Mouse (Mus musculus) olfactory bulb, adult 2 months (tissue): ENCODE data around the gene Slc35d1. TPM values are rescaled to one million over a fixed set of nuclear protein-coding genes. Genes with fewer than 3 reads are reported as not detected.

Source experiments
- H3K27ac ChIP-seq: fragments of 200-500 bp; 2 replicates; pipeline ENCODE4 v1.5.1; 2012; ENCODE audit warnings: low read depth, low read length; ENCODE audit not compliant: insufficient read depth
- H3K4me1 ChIP-seq: fragments of 200-500 bp; 2 replicates; pipeline ENCODE4 v1.6.1; 2012; ENCODE audit warnings: low read length; ENCODE audit not compliant: control insufficient read depth, insufficient read depth
- H3K4me3 ChIP-seq: fragments of 200-500 bp; 2 replicates; pipeline ENCODE4 v1.5.1; 2012; ENCODE audit warnings: mild to moderate bottlenecking, low read depth, low read length, moderate library complexity; ENCODE audit not compliant: insufficient read depth
- CTCF ChIP-seq: fragments of 200-500 bp; IDR thresholded peaks from 2 replicates; pipeline ENCODE4 v1.5.1; 2012; ENCODE audit warnings: low read depth, mild to moderate bottlenecking, low read length, moderate library complexity; ENCODE audit not compliant: insufficient read depth
- POLR2A ChIP-seq: fragments of 200-500 bp; IDR thresholded peaks from 2 replicates; pipeline ENCODE4 v1.6.1; 2012; ENCODE audit warnings: mild to moderate bottlenecking, low read depth, low read length, moderate library complexity; ENCODE audit not compliant: insufficient read depth
- WGBS: fragments of 180-500 bp; shearing (Covaris S2); methylation state at CpG from one replicate; pipeline ENCODE4 v1.1.7; 2018; 5-methylcytosine and 5-hydroxymethylcytosine counted together
- polyA plus RNA-seq: library from polyadenylated mRNA; stranded (reverse); fragments of >200 nt; gene quantifications from 2 replicates; pipeline ENCODE4 v1.2.4, GENCODE M21; 2012; ENCODE audit warnings: low replicate concordance; ENCODE audit not compliant: missing spikeins, insufficient read depth, insufficient read length

Slc35d1 gene
- polyA plus RNA-seq, 1 experiment = not detected

DNA sequence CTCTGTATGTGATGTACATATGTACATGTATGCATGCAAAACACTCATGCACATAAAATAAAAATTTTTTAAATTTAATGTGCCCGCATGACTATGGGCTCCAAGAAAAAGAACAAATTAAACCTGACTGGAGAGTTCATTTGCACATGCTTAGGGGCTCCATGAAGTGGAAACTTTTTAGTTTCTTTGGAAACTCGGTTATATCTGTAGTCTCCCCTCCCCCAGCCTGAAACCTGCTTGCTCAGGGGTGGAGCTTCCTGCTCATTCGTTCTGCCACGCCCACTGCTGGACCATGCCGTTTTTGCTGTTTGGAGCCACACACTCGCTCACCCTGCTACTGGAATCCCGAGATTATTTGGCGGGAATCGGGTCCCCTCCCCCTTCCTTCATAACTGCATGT is 7.9 kb upstream of the Slc35d1 start:
- Histone ChIP-seq H3K4me1 (no peaks in the 10 kb centered on the region; the same call in 1 of the 2 replicates), H3K4me3 (no peak overlapping the region), H3K27ac (no peak overlapping the region)
- 48% methylated on average over 9 of the region's 9 CpGs for WGBS
- no peak for TF ChIP-seq CTCF
- TF ChIP-seq POLR2A = no peak

DNA sequence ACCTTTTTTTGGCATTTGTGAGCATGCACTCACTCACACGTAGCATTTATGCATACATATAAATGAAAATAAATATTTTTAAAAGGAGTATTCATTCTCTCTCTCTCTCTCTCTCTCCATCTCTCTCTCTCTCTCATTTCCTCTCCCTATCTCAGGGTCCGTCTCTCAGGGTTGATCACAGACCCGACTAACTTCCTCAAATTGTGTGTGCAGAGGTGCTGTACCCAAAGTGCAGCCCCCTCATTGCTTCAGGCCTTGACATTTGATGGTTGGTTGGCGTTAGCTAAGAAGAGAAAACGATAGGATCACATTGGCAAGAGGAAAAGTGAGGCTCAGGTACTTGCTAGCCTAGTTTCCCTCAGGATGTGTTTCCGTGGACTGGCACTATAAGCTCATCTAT is 6.8 kb upstream of the Slc35d1 start:
- Histone ChIP-seq H3K27ac (no peak overlapping the region), H3K4me1 (no peaks in the 10 kb centered on the region; the same call in 1 of the 2 replicates), H3K4me3 (no peak overlapping the region)
- TF ChIP-seq POLR2A (no peak), CTCF (no peak)
- WGBS = 84% methylated on average over 6 of the region's 6 CpGs

DNA sequence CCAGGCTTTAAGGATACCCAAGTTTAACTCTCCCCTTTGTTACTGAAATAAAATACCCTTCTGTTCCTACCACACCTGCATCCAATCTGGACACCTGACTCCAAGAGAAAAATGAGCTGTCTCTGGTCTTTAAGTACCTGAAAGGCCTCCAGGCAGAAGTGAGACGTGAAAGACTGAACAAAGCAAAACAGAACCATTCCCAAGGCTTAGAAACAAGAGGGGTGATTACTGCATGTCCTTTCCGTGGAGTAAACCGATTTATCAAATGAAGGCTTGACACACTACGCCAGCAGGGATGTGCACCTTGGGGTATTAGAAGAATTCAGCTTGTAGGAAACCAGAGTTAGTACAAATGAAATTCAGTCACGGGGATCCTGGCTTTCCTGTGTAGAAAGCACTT is 4.0 kb upstream of the Slc35d1 start:
- TF ChIP-seq CTCF (no peak), POLR2A (no peak)
- Histone ChIP-seq H3K4me1 (no peaks in the 10 kb centered on the region; the same call in 1 of the 2 replicates), H3K27ac (no peak overlapping the region), H3K4me3 (no peak overlapping the region)
- 69% methylated on average over 5 of the region's 5 CpGs for WGBS

DNA sequence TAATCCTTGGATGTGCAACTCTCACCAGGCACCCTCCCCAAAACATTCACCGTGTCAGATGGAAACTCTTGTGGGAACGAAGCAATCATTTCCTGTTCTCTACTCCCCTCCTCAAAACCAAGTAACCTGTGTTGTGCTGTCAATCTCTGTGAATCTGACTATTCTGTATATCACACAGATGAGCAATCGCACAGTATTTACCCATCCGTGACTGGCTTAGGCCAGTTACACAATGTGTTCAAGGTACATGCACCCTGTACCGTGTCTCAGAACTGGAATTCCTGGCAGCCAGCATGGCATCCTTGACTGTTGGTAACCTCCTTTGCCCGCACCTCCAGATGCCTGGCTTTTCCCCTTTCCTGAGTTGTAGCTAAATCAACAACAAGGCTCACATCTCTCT is 1.1 kb upstream of the Slc35d1 start:
- Histone ChIP-seq H3K27ac (no peak overlapping the region), H3K4me3 (no peak overlapping the region), H3K4me1 (no peaks in the 10 kb centered on the region)
- WGBS = 86% methylated on average over 6 of the region's 6 CpGs
- TF ChIP-seq POLR2A (no peak), CTCF (no peak)

DNA sequence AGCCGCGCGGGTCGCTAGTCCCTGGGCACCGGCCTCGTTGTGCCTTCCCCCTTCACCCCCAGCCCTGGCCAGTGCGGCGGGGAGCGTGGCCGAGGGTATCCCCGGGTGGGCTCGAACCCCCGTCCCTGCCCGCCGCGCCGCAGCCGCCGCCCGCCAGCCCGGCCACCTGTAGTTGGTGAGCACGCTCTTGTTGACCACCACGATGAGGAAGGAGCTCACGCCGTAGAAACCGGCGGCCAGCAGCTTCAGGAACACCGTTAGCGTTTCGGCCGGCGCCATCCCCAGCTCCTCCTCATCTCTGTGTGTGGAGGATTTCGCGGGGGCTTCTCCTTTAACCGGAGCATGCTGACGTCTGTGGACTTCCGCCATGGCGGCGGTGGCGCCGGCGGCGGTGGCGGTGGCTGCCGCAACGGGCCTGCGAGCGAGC is 453 bp downstream of the Slc35d1 start:
- WGBS = 3% methylated on average over 48 of the region's 48 CpGs
- H3K4me3 ChIP-seq = peak overlapping the region; percentile 73
- no peaks in the 10 kb centered on the region for H3K4me1 ChIP-seq
- TF ChIP-seq POLR2A = peak; percentile 58; the same call in 1 of the 2 replicates
- no peak for TF ChIP-seq CTCF
- peak overlapping the region; percentile 81 for H3K27ac ChIP-seq

DNA sequence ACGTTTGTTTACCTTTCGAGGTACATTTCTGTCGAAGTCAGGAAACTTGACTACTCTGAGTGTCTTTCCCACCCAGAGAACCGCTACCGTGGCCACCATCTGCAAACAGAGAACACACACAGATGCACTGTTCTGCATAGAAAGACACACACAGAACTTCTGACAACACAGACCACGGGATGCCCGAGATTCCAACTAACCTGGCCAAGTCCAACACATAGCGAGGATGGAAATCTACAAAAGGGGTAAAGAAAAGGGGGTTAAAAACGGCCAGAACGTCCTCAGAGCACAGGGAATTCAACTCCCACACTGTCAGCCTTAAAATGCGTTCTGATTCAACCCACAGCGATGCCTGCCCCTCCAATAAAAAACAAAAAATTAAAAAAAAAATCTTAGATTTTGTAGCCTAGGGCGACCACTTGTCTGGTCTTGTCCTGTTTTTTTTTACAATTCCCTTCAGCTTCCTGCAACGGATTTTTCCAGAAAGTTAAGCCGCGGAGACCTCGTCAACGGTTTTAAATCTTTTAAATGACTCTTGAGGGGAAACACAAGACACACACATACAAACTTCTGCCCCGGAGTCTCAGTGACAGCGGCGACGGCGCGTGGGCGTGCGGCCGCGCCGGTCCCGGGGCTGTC is 986 bp downstream of the Slc35d1 start:
- TF ChIP-seq POLR2A (no peak), CTCF (no peak)
- Histone ChIP-seq H3K27ac (peak overlapping the region; percentile 81), H3K4me3 (peak overlapping the region; percentile 73), H3K4me1 (no peaks in the 10 kb centered on the region)
- WGBS = 1% methylated on average over 30 of the region's 30 CpGs

DNA sequence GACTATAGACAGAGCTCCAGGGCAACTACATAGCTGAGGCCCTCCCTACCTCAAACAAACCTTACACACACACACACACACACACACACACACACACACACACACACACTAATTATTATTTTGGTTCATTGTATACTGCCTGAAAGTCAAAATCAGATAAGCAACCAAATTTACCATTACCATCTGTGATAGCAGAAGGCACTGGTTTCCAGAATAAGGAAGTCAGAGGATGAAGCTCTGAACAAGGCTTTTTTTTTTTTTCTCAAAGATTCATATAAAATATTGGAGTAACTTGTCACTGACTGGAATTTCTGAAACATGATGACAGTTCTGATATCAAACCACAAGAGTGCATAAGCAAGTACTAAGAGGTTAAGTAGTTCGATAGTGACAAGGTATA is 6.4 kb downstream of the Slc35d1 start:
- WGBS = 97% methylated on average over 1 of the region's 1 CpGs
- H3K4me3 ChIP-seq = no peak overlapping the region
- no peak for TF ChIP-seq POLR2A
- no peak for TF ChIP-seq CTCF
- no peak overlapping the region for H3K27ac ChIP-seq
- H3K4me1 ChIP-seq = no peaks in the 10 kb centered on the region

DNA sequence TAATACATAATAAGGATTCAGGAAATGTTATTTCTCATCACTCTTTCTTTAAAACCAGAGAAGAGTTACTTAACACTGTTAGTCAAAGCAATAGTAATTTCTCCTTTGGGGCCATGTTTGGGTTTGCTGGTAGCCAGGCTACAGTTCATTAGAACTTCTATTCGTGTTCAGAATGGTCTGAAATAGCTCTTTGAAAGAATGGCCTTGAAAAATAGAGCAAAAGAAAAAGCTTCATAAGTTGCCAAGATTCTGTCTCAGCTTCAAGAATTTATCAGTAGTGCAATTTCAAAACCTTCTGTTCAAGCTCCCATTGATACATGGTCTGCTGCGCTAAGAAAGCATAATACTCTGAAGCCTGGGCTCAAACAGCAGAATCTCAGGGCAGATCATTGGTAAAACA is 11.3 kb downstream of the Slc35d1 start:
- no peak overlapping the region for H3K4me3 ChIP-seq
- 61% methylated on average over 2 of the region's 2 CpGs for WGBS
- TF ChIP-seq CTCF (no peak), POLR2A (no peak)
- H3K4me1 ChIP-seq = no peaks in the 10 kb centered on the region; the same call in 1 of the 2 replicates
- no peak overlapping the region for H3K27ac ChIP-seq

DNA sequence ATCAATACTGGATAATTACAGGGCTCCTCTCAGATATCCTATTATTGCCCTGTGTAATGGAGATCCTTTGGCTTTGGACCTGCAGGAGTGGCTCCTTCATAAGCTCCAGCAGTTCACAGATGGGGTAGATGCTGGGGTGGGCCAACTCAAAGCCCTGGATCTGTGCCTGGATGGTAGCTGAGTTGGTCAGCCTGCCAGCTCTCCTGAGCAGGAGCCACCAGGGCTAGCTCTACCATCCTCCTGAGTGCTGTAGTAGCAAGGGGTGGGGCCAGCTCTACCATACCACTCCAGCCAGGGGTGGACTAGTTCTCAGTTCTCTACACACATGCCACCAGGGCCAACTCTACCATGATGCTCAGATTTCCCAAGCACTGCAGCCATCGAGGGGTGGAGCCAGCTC is 14.9 kb downstream of the Slc35d1 start:
- Histone ChIP-seq H3K4me3 (no peak overlapping the region), H3K27ac (no peak overlapping the region), H3K4me1 (no peaks in the 10 kb centered on the region; the same call in 1 of the 2 replicates)
- no peak for TF ChIP-seq POLR2A
- no peak for TF ChIP-seq CTCF
- 92% methylated on average over 1 of the region's 1 CpGs for WGBS

DNA sequence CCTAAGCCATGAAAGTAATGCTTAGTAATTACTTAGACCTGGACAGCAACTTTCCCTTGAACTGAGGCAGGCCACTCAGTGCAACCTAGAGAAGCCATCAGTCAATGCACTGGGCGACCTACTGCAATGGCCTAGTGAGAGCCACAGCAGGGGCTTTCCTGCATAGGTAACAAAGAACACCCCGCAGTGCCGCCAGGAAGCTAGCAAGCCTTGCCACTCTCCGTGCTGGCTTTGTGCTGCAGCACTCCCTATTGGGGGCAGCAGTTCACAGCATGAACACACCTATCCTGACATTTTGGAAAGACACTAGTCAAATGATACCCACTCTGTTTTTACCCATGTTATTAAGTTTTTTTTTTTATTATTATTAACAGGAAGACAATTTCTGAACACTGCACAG is 15.9 kb downstream of the Slc35d1 start:
- 72% methylated on average over 4 of the region's 4 CpGs for WGBS
- H3K4me1 ChIP-seq = no peaks in the 10 kb centered on the region; the same call in 1 of the 2 replicates
- TF ChIP-seq POLR2A (no peak), CTCF (no peak)
- no peak overlapping the region for H3K27ac ChIP-seq
- no peak overlapping the region for H3K4me3 ChIP-seq
